Mouse (Mus musculus) right cerebral cortex, adult 2 months (tissue): Measurements from ENCODE around the gene Dnajb4.
"Not testable (repeated sequence)": the region's sequence is repeated elsewhere in the genome, so short reads cannot be mapped to it uniquely, and the experiment has no call there.

ENCODE experiments used
- DNase-seq, 2 experiments: peaks; one replicate each; pipeline ENCODE4 v3.0.0; 2021 to 2022; ENCODE audit warnings: low spot score in 2 of 2

Gene Dnajb4

DNA sequence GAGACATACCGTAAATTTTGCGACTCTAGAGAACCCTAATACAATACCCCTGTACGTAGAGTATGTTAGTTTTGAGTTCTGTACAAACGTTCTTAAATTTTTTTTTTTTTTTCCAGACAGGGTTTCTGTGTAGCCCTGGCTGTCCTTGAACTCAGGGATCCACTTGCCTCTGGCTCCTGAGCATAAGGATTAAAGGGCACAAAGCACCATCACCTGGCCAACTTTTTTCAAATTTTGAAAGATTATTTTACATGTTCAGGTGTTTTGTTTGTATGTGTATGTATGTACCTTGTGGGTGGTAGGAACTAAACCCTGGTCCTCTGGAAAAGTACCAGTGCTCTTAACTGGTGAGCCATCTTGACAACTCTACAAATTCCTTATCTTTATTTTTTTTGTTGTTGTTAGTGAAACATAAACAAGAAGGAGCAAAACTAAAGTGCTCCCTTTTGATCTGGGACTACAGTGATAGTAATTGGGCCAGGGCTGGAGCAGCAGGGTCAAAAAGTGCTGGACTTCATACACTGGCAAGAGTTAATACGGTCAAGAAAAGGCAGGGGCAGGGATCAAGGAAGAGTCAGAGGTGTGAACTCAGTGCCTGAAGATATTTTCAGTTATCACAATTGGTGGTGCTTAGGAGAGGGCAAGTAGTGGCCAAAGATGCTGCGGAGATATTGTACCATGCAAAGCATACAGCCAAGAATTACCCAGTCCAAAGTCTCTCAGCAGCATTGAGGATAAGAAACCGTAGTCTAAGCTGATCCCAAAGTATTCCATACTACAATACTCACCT is 1.8 kb downstream of the Dnajb4 start:
- no peak for DNase-seq

DNA sequence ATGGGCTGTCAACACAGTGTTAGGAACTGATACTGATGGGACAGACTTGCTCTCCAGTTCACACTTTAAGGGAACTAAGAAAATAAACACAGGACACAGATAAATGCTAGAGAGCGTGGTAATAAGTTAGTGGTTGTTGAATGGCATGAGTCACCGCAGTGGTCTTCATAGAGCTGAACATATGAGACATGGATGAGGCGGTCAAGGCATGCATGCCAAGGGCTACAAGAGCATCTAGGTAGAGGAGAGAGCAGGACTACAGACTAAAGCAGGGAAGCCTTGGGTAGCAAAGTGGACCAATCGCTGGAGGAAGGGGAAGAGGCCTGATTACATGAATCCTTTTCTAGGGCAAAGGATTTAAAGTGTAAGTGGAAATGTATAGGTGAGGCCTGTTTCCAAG is 2.9 kb downstream of the Dnajb4 start:
- no peak for DNase-seq

DNA sequence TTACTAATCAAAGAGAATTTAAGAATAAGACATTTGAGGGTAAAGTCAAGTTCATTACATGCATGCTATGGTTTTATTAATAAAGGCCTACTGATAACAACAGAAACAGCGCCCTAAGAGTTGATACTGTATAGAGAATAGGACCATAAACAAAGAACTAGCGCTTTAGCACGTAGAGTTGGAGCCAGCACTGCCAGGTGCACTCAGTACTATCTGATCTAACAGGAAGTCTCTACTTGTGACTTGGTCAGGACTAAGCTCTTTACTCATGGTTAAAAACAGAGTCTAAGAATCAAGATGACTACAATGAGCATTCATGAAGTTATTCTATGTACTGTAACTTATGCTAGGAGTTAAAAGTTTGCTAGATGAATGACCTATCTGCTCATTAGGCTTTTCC is 5.5 kb downstream of the Dnajb4 start:
- DNase-seq: no peak

DNA sequence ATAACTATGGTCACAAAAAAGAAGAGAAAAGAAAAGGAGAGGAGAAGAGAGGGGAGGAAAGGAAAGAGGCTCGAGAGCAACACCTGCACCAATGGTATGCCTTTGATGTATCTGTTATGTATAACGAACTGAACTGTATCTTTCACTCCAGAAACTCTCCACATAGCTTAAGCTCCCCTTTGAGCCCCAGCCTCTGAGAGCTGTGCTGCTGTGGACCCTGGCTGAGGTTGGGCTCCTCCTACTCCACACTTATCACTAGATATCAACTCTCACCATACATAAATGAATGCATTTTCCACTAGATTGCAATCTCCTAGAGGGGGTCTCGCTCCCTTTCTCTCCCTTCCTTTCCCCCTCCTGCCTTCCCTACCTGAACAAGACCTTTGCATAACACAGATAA is 6.1 kb downstream of the Dnajb4 start:
- DNase-seq: no peak

DNA sequence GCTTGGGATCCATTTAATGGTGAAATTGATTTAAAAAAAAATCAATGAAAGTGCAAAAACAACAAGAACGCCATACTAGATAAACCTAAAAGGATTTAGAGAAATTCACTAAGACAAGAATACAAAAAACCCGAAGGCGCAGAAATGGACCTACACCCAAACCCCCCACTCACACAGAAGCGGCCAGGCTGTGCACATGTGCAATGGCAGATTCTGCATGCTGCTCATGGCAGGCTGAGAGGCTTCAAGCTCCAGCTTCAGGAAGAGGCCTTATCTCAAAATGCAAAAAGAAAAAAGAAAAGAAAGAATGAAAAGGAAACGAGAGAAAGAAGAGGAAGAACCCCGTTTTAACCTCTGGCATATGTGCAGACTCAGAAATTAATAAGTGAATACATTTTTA is 6.7 kb downstream of the Dnajb4 start:
- no peak for DNase-seq

DNA sequence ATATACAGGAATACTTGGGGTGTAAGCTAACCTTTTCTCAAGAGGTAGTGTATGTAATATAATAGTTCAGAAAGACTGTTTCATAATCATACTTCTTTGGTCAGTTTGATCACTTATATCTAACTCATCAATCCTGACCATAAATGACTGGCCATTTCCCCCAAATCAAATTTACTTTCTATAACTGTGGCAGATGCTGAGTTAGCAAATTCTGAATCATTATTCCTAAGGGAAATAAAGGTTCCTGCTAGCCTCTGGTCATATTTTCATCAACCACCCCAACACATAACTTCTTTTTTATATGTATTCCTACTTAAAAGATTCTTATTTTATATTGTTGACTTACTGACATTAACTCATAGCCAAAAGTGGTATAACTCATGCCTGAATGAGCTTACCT is 7.2 kb downstream of the Dnajb4 start:
- no peak for DNase-seq

DNA sequence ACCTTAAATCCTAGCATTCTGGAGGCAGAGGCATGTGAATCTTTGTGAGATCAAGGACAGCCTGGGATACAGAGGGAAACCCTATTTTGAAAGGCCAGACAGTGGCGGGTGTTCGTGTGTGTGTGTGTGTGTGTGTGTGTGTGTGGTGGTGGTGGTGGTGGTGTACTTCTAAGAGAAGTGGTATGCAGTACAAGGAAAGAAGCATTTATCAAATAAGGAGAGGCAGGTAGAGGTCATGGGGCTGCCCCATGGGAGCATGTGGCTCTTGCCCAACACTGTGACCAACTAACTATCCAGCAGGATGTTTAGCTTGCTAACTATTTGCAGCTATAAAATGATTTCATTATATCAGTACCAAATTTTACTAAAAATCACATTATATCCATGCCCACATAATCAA is 8.5 kb downstream of the Dnajb4 start:
- DNase-seq: no peak

DNA sequence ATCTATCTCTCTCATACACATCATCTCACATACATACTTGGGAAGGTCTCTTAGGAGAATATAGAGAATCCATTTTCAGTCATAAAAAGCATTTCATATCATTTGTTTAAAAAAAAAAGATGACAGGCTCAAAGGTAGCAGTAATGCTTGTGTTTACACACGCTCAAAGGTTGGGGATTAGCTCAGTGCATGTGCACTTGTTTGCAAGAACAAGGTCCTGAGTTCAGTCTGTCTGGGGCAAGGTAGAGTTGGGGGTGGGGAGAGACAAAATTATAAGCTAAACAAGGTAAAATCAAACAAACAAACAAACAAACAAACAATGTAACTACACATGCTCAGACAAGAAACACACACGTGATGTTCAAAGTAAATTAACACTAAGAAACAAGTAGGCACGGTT is 8.9 kb downstream of the Dnajb4 start:
- DNase-seq: no peak

DNA sequence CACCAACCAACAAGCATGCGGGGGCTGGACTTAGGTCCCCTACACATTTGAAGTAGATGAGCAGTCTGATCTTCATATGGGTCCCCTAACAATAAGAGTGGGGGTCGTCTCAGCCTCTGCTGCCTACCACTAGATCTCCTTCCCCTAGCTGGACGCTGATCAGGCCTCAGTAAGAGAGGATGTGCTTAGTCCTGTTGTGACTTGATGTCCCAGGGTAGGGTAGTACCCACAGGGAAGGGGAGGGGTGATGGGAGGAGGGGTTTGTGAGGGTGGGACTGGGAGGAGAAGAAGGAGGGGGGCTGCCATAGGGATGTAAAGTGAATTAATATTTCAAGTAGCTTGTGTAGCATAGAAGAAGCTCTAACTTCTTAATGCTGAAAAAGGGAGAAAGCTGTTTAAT is 11.0 kb downstream of the Dnajb4 start:
- DNase-seq: no peak

DNA sequence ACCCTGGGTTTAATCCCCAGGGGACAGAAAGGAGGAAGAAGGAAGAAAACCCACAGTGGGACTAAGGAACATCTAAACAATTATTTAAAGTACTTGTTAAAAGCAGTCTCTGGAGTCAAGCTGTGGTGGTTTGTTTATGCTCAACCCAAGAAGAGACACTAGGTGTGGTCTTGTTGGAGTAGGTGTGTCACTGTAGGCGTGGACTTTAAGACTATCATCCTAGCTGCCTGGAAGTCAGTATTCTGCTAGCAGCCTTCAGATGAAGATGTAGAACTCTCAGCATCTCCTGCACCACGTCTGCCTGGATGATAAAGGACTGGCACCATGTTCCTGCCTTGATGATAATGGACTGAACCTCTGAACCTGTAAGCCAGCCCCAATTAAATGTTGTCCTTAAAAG is 12.9 kb downstream of the Dnajb4 start:
- not testable (repeated sequence) for DNase-seq

DNA sequence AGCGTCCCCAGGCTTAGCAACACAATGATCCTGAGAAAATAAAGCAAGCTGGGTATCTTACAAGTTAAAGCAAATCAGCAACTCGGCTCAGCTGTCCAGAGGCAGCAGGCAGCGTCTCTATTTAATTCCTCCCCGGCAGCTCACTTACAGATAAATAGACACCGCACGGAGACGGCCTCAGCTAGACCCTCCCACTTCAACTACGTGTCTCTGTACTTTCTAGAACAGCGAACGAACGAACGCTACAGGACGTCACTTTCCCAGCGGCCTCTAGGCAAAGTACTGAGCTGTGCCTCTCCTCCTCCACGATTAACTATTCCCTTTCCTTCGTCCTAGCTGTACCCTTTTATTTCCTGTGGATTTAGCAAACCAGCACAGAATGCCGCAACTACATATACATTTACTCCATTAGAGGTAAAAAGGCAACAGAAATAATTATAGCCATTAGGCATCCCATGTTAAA is 16.4 kb downstream of the Dnajb4 start:
- DNase-seq: peak; percentile 92

DNA sequence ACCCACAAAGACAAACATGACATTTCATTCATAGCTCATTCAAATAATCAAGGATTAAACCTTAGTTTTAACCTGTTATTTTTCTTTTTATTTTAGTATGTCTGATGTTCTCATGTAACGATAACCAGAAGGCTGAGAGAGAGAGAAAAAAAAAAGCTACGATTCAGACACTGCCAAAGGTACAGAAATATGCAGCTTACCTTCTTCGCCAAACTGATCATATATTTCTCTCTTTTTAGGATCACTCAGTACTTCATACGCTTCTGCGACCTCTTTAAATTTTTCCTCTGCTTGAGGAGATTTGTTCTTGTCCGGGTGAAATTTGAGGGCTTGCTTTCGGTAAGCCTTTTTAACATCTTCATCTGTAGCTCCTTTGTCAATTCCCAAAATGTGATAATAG is 16.9 kb downstream of the Dnajb4 start:
- DNase-seq: no peak

DNA sequence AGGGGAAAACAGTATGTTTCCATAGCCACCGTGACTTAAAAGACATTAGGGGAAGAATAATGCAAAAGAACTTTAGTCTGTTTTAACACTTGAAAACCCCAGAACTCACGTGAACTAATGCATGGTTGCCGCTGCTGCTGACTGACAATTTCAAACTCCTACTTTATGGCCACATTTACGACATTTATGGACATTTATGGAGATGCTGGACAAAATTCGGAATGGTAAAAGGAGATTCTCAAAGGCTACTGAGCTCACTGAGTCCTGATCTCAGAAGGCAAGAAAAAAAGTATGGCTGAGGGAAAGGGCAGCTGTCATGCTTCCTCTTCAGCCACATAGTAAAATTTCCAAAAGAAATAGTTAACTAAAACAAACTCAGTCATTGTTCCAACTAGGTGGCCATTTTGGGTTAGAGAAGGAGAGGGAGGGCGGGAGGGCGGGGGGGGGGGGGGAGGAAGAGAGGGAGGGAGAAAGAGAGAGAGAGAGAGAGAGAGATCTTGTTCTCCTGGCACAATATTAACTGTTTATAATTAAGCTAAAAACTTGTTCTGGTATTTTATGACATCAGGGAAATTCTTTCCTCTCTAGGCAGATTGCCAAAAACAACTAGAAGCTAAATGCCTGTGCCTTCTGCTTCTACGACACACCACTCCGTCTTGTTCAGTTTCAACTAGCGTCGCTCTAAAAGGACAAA is 17.7 kb downstream of the Dnajb4 start:
- no peak for DNase-seq

DNA sequence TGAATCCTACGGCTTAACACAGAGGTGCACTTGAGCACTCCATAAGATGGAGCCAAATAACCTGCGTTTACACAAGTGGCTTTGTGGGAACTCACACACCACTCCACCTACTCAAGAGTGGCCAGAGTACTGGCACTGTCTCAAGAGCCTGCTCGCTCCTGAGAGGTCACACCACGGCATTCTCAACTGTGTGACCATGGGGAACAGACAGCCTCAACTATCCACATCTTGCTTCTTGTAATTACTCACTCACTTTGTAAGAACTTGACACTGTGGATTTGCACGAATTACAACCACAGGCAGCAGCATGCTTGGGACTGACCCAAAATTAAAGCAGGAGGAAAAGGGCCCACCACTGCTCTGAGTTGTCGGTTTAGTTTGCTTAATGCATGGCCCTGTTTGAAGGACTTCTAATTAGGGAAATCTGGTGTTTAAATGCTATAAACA is 18.3 kb downstream of the Dnajb4 start:
- no peak for DNase-seq

DNA sequence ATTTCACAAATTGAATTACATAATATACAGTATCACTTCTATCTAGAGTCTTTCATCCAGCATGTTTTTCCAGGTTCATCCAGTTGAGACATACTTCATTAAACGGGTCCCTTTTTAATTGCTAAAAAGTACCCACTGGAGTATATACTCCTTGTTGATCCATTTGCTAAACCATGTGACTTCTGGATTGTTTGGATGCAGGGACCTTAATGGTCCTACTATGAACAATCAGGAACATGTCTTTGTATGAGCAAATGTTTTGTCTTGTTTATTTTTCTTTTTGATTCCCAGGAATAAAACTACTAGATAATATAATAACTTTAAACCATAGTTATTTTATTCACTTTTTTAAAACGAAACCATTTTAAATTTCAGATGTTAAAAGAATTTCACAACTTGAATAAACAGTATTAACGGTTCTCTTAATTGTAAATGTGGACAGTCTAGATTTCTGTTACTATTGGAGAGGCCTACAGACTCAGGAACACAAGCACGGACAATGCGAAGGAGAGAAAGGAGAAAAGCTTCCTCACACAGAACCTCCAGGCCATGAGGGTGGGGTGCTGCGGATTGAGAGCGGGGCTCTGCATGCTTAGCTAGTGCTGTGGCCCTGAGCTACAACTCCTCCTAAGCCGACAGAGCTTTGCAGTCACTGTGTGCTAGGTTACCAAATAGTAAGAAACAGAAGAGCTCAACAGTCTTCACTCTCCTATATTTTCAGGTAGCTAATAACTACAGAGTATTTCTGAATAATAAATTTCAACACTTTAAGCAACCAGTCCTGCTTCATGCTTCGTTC is 19.2 kb downstream of the Dnajb4 start:
- DNase-seq: no peak

DNA sequence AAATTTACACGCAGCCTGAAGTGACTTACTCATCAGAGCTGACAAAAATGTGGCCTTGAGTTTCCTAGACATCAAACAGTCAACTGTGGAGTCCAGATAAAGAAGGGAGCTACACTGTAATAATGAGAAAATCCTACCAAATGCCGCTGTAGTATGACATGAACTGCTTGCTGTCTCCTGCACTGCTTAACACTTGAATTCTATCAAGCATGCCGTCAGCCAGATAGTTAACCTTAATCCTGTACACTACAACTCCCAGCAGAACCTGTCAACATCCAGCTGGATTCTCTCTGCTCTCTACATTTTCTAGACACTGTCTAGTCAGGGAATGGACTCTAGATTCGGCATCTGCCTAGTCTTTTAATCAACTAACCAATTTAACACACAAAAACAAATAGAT is 20.8 kb downstream of the Dnajb4 start:
- DNase-seq: no peak

DNA sequence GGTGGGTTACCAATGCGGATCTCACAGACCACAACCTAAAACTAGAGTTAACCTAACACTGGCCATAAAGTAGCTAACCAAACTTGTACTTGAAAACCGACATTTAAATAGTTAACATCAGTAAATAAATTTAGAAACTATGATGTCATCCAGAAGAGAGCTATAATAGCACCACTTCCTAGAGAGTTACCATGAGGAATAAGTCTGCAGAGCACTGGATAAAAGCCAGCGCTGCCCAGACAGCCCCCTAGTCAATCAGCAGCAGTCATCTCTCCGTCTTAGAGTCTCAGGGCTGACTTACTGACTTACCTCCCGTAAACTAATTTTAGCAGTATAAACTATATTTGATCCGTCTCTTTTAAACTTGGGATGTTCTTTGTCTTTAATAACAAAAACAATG is 24.0 kb downstream of the Dnajb4 start:
- DNase-seq: no peak

DNA sequence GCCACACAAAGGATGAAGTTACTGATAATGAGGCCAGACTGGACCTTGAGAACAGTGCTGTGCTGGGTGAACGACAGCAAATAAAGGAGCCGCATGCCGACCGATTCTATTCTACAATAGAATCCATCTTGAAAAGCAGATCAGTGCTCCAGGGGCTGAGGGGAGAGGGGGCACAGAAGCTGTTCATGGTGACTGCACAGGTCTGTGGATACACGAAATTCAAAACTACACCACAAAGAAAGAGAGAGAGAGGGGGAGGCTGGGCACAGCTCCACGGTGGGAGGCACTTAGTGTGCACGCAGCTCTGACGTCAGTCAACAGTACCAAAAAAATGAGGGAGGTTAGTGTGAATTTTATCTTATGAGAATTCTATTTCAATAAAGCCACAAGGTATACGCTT is 26.6 kb downstream of the Dnajb4 start:
- no peak for DNase-seq

DNA sequence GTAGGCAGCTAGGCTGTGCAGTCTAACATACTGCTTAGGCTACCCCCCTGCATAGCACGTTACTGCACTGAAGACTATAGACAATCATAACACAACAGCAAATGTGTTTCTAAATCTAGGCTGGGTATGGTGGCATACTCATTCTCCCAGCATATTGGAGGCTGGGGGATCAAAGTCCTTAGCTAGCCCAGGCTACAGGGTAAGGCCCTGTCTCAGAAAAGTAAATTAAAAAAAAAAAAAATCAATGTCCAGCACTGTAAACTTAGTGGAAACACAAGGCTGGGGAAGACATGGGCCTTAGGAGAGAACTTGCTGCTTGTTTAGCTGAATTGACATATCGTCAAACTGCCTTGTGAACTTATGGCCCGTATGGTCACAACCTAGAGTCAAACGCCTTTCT is 29.5 kb downstream of the Dnajb4 start:
- DNase-seq: no peak

DNA sequence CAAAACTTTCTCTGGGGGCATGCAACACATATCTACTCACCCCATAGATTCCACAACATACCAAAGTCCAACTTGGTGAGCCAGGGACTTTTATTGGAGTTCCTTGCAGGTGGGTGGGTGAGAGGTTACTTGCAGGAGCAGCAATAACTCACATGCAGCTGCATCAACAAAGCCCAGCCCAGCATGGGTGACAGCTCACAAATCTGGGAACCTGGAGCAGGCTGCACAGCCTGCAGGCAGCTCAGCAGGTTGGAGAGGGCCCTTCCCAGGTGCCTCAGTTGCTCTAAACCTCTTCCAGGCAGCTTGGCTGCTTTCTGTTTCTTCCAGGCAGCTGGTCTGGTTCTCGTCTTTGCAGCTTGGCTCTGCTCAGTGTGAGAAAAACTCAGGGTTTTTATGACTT is 30.8 kb downstream of the Dnajb4 start:
- no peak for DNase-seq

DNA sequence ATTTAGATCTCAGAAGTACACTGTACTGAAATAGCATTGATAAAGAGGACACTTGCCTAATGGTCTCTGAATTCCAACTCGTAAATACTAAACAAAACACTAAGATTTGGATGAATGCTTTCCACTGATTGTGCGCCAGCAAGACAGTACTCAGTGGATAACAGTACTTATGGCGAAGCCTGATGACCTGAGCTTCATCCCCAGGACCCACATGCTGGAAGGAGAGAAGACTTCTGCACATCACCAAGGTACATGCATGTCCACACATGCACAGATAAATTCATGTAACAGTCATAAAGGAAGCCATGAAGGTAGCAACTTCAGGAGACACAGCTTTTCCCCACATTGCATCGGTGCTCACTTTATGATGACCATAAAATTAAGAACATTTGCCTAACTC is 31.3 kb downstream of the Dnajb4 start:
- DNase-seq: no peak

DNA sequence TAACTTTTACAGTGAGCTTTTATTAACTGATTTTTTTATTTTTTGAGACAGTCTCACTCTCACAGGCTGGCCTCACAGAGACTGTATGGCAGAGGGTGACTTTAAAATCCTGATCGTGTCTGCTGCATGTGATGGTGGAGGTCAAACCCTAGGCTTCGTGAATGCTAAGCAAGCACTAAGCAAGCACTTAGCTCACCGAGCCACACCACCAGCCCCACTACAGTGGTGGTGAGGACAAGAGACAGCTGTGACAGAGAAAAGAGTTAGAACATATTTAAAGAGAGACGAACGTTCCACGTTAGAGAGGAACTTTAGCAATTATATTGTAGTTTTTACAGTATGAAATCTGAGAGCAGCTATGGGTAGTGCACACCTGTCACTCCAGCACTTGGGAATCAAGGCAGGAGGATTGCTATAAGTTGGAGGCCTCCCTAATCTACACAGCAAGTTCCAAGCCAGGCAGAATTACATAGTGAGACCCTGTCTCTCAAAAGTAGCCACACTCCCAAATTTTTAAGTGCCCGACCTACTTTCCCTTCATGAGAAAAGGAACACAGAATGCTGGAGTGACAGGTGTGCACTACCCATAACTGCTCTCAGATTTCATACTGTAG is 37.7 kb downstream of the Dnajb4 start:
- DNase-seq: no peak
